Mouse (Mus musculus): ENCODE data around the gene Fndc4.

The Fndc4 gene

GRCm38 (mm10) chr5:31295606-31296141 lies at the start of gene Fndc4:
Gene Fndc4 (minus strand): TSS chr5:31296080.
- peak; percentile 59 for DNase-seq (ENCODE audit: low read depth)

DNA sequence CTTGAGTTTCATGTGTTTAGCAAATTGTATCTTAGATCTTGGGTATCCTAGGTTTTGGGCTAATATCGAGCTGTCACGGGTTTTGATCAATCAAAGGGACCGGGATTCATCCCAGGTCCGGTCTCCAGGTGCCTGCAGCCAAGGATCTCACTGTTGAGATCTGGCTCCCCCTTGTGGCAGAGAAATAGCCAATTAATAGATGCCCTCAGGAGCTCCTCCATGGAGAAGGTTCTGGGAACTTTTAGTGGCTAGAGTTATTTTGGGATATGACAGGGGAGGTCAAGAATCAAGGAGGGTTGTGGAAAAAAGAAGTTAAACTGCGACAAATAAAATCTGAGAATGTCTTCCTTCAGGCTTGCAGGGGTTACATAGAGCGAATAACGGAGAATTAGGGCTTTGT lies 32.4 kb upstream of the Fndc4 start:
- peak; percentile 83 for DNase-seq (ENCODE audit: low read depth)

- DNase-seq (ENCODE audit: low read depth): no peak
Observed at GRCm38 (mm10) chr5:31326850-31327249, 31.0 kb upstream of the Fndc4 start.

GRCm38 (mm10) chr5:31324085-31324484 lies 28.2 kb upstream of the Fndc4 start:
- no peak for DNase-seq (ENCODE audit: low read depth)

DNA sequence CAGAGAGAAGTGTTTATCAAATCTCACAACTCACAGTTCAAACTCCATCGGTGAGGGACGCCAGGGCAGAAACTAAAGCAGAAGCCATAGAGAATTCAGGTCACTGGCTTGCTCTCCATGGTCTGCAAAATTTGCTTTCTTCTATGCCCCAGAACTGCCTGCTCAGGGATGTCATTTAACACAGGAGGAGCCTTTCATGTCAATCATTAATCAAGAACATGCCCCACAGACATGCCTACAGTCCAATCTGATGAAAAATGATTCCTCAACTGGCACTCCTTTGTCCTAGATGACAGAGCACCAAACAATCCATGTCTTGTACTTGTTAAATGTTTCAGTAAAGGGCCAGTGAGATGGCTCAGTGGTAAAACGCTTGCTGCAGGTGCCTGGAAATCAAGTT lies 26.9 kb upstream of the Fndc4 start:
- no peak for DNase-seq (ENCODE audit: low read depth)

GRCm38 (mm10) chr5:31312806-31313205 lies 16.9 kb upstream of the Fndc4 start:
- DNase-seq (ENCODE audit: low read depth): no peak

GRCm38 (mm10) chr5:31303093-31303492 lies 7.2 kb upstream of the Fndc4 start:
- DNase-seq (ENCODE audit: low read depth): no peak

DNA sequence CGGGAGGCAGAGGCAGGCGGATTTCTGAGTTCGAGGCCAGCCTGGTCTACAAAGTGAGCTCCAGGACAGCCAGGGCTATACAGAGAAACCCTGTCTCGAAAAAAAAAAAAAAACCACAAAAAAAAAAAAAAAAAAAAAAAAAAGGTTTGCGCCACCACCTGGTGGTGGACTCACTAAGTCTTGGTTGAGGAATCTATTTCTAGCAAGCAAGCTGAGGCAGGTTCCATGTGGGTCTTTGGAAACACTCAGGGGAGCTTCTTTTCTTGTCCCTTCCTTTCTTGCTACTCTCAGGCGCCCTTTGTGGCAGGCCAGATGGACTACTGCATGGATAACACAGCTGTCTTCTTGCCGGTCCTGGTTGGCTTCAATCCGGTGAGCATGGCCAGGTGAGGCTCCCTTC lies 6.0 kb upstream of the Fndc4 start:
- no peak for DNase-seq (ENCODE audit: low read depth)

DNA sequence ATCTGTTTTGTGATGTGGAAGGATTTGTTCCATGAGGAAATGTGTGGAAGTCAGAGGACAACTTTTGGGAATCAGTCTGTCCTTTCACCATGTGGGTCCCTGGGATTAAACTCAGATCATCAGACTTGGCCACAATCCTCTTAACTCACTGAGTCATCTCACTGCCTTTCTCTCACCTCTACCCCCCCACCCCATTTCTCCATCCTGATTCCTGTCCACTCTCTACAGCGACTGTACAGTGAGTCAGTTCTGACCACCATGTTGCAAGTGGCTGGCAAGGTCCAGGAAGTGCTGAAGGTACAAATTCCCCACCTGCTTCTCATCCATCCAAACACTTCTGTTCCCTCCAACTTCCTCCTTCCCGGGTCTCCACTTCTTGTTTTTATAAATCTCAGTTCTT lies 2.6 kb upstream of the Fndc4 start:
- peak; percentile 52 for DNase-seq (ENCODE audit: low read depth)

- DNase-seq (ENCODE audit: low read depth): no peak
Observed at GRCm38 (mm10) chr5:31297981-31298380, 2.1 kb upstream of the Fndc4 start.

- DNase-seq (ENCODE audit: low read depth): no peak
Observed at GRCm38 (mm10) chr5:31297047-31297757, 1.3 kb upstream of the Fndc4 start, which contains the start of gene Gckr. Gene Gckr (plus strand): TSS chr5:31297443.

- DNase-seq (ENCODE audit: low read depth): no peak
Observed at GRCm38 (mm10) chr5:31294964-31295605, 795 bp downstream of the Fndc4 start.

GRCm38 (mm10) chr5:31291361-31291688 lies 4.6 kb downstream of the Fndc4 start:
- DNase-seq (ENCODE audit: low read depth): no peak

DNA sequence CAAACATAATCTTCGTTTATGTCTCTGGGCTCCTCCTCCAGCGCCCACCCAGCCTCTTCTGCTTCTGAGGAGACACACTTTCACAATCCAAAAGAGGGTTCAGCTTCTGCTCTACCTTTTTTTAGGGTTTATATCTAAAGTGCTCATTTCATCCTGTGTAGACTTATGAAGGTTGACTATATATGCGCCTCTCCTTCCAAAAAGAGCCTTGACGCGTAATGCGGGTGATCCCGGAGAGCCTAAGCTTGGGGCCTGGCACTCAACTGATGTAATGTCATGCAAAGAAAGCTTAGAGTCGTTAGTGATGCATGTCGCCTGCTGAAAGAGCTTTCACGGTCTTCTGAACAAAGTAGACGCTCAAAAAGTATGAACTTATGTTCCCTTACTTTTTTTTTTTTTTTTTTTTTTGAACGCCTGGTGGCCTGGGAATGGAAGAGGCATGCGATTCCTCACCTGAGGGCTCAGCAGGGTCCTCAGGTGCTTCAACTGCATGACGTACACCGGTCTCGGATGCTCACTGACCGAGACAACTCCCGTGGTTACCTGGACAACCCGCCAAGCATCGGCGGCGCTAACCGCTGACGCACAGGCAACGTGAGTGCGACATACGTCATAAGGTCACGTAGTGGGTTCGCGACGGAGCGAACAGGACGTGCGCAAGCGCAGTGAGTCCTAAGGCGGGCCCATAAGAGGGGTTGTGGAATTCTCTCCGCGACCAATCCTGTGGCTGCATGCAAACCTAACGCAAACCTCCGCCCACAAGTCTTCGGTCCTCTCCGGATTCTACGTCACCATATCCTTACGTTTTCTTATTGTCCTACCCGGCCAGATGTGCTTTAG lies 5.1 kb downstream of the Fndc4 start, which contains the start of gene Ift172:
Gene Ift172, minus strand, starts transcription at position 596 of the 840 bp plus-strand sequence.
- DNase-seq (ENCODE audit: low read depth): peak; percentile 99

- DNase-seq (ENCODE audit: low read depth): no peak
Observed at GRCm38 (mm10) chr5:31289626-31290230, 6.2 kb downstream of the Fndc4 start.

GRCm38 (mm10) chr5:31288655-31289054 lies 7.2 kb downstream of the Fndc4 start:
- peak; percentile 35 for DNase-seq (ENCODE audit: low read depth)

DNA sequence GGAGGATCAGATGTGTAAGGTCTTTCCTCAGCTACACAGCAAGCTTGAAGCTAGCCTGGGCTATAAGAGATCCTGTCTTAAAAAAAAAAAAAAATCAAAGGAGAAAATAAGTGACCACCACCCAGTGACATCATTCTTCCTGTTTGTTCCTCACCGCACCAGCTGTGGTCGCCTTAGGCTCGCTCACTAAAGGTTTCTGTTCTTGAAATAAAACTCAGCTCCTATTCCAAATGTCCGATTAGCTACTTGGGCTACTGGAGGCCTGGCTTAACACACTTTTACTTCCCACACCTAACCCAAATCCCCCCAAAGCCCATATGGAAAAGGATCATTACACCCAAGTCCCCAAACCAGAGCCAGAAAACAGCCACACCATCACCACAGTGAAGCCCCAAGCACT lies 7.7 kb downstream of the Fndc4 start:
- DNase-seq (ENCODE audit: low read depth): no peak

DNA sequence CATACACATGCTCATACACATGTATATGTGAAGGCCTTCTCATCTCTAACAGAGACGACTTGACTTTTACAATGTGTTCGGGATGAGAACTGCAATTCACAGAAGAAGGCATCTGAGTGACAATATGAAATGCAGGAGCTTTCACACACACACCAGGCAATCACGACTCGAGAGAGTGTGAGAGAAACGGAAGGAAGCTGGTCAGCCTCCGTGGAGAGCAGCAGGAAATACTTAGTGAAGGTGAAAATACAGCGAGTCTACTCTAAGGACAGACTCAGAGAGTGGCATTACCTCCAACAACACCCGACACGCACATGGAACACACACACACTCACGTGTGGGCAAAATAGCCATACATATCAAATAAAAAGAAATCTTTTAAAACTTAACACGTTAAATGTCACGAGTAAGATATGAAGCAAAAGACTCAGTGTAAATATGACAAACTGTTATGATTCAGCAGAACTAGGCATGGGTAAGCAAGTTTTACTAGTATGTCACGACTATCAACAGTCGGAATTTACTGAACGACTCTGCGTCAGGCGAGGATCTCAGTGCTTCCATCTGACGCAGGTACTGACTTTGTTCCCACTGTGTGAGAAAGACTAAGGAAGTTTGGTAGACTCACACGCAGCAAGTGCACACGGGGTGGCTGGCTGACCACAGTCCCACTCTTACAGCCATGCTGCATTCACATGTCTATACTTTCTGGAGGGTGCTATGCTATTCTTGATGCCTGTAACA lies 16.5 kb downstream of the Fndc4 start:
- no peak for DNase-seq (ENCODE audit: low read depth)

- DNase-seq (ENCODE audit: low read depth): no peak
Observed at GRCm38 (mm10) chr5:31273018-31273417, 22.9 kb downstream of the Fndc4 start.

DNA sequence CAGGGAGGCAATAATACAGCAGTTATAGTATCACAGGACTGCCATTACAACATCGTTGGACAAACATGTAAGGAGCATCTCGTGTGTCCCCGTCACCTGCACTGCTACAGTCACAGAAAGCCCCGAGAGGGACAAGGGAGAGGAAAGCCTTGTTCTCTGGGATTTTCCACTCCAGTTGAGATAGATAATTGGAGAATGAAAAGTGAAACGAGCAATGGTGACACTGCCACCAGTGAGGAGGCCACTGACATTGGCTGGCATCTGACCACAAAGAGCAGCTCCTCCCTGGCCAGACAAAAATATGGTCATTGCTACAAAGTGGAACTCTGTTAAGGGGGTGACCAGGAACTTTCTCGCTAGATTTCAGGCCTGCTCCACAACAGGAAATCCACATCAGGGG lies 28.2 kb downstream of the Fndc4 start:
- DNase-seq (ENCODE audit: low read depth): no peak

GRCm38 (mm10) chr5:31266101-31266500 lies 29.8 kb downstream of the Fndc4 start:
- no peak for DNase-seq (ENCODE audit: low read depth)

All from NIH3T3 (cell line).